Mouse (Mus musculus): ENCODE data around the gene Spag9. TPM values are rescaled to one million over a fixed set of nuclear protein-coding genes. Genes with fewer than 3 reads are reported as not detected.

The Spag9 gene
- total RNA-seq, 2 experiments from 2014 or later = 289 to 291 TPM

DNA sequence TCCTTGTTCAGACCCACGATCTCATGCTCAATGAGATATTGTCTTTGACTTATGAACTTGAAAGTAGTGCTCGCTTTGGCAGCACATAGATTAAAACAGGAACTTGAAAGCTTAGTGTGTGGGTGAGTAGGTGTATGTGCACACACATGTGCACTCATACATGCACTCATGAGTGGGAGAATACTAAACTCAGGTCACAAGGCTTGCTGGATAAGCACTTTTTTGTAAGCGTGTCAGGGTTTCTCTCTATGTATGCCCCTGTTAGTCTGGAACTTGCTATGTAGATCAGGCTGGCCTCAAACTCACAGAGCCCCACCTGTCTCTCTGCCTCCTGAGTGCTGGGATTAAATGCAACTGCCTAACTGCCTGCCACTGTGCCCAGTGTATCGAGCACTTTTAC lies 8.9 kb upstream of the Spag9 start:
- Histone ChIP-seq H3K4me3 (no peak overlapping the region), H3K27ac (peak overlapping the region; percentile 58; the same call in 1 of the 2 replicates)
- intact Hi-C loops (cut with DNase I) = no loop called here
- TF ChIP-seq CTCF (IDR thresholded peaks at IDR 0.05) = no peak
- DNase-seq (ENCODE audit: extremely low spot score in 1 of 2, low spot score in 2 of 2) = no peak

DNA sequence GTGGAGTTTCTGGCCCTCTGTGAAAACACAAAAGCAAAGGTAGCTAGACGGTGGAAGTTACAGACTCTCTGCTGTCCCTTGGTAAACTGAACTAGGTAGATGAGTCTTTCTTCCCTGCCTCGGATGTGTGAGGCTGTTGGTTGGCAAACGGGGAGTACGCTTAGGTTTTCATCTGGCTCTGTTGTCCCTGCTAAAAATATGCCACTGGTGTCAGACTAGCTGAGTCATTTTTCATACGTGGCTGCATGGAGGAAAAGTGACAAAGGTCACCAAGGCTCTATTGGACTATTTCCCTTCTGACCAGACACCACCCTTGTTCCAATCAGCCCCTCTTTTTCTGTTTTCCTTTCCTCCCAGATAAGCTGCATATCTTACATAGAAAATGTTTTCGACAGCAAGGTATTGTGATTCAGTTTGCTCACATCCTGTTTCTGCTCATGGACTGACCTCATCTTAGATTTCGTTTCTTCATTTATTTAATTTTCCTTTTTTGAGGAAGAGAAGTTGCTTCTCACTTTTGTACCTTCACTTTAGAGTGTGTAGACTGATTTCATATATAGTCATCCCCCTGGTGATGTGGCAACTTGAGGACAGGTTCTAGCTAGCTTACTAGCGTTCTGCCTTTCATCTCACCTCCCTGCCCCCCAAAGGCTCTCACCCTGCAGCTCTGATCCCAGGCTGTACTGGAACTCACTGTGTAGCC lies 8.1 kb upstream of the Spag9 start:
- H3K4me3 ChIP-seq = no peak overlapping the region
- TF ChIP-seq CTCF (IDR thresholded peaks at IDR 0.05) = no peak
- intact Hi-C loops (cut with DNase I) = no loop called here
- no peak for DNase-seq (ENCODE audit: extremely low spot score in 1 of 2, low spot score in 2 of 2)
- peak overlapping the region; percentile 58; the same call in 1 of the 2 replicates for H3K27ac ChIP-seq

DNA sequence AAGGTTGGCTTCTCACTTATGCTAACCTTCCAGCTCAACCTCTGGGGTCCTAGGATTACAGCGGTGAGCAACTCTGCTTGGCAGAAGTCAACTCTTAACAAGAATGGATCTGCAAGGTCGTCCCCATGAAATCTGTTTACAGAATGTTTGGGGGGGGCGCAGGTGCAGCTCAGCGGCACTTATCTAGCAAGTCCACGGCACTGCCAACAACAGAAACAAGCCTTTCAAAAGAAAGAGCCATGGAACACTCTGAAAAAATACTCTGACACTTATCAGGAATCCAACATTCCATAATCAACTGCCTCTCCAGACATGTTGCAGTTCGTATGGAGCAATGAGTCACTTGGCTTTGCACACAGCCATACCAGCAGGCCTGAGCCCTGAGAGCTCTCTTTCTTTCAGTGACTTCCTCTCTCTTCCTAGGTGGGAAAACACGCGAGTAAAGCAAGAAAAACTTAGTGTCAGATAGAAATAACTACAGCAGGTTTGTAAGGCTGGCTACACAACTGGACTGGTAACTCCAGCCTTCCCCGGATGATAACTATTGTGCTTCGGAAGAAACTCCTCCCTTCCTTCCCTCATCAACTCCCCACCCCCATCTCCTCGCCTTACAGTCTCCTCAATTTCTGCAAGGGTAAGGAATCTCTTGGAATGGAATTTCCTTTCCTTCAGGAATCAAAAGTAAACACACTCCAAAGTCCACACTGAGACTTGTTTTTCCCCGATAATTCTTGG lies 7.4 kb upstream of the Spag9 start:
- no peak for DNase-seq (ENCODE audit: extremely low spot score in 1 of 2, low spot score in 2 of 2)
- intact Hi-C loops (cut with DNase I) = no loop called here
- peak overlapping the region; percentile 58; the same call in 1 of the 2 replicates for H3K27ac ChIP-seq

DNA sequence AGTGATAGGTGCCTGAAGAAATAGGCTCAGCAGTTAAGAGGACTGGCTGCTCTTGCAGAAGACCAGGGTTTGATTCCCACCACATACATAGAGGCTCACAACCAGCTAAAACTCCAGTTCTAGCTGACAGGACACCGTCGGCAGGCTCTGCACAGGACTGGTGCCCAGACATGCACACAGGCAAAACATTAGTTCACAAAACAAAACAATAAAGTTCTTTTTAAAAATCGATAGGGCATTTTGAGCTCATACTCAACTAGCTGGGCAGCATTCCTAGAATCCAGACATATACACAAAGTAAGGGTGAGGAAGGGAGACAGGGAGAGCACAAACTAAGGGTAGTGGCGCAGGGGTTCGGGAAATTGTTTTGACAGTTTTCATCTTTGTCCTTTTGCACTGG lies 1.4 kb upstream of the Spag9 start:
- no peak for TF ChIP-seq CTCF (IDR thresholded peaks at IDR 0.05)
- H3K4me3 ChIP-seq = peak overlapping the region; percentile 58
- intact Hi-C loops (cut with DNase I) = no loop called here
- DNase-seq (ENCODE audit: extremely low spot score in 1 of 2, low spot score in 2 of 2) = no peak
- H3K27ac ChIP-seq = peak overlapping the region; percentile 98

More for the DNA sequence above, 7.4 kb upstream of the Spag9 start:
- H3K4me3 ChIP-seq = no peak overlapping the region
- no peak for TF ChIP-seq CTCF (IDR thresholded peaks at IDR 0.05)

DNA sequence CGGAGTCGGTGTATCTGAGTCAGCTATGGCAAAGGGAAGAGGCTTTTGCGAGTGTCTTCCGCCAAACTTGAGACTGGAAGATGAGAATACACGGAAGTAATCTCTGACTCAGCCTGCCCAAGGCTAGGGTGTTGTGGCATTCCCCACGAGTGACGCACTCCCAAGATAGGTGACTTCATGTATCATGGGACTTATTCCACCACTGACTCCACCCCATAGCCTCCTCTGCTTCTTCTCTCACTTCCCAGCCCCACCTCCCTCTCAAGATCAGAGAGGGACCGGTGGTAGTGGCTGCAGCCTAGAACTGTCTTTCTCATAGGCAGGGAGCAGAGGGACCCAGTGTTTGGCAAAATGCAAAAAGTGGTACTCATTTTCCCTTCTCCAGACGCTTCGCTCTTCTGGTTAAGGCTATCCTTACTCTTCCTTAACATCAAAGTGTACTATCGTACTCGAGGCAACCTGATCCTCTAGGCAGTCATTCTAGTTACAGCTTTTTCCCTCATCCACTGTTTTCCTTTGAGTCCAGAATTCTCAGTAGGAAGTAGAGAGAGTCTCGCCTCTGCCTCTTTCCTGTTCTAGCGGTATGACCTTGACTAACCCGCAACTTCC lies 676 bp upstream of the Spag9 start:
- intact Hi-C loops (cut with DNase I) = loop anchor here (1.0 to 5.0 kb wide), 2 partner anchors 27 to 38 kb away; partner anchors contain the start of genes Gm20390, Nme1 and Nme2

DNA sequence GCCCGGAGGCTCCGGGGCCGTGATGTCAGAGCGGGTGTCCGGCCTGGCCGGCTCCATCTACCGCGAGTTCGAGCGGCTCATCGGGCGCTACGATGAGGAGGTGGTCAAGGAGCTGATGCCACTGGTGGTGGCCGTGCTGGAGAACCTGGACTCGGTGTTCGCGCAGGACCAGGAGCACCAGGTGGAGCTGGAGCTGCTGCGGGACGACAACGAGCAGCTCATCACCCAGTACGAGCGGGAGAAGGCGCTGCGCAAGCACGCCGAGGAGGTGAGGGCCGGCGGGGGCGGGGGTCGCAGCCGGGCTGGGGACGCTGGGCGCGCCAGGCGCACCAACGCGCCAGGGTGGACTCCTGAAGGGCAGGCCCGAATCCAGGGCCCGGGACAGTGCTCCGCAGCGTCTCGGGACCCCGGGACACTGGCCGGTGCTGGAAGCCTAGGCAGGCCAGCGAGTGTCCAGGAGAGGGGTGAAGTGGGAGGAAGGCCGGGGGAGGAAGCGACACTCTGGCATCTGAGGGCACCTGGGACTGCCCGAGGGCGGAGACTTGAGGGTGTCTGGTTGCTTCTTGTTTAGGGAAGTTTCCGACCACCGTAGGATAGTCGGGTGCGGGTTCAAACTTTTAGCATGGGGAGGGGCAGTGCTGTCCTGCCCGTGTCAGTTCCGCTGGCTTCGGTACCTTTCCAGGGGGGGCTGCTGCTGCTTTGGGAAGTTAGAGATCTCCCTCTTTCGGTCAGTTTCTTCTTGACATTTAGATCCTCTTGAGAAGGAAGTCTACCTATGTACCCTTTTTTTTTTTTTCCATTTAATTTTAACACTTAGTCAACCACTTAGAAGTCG lies 632 bp downstream of the Spag9 start:
- H3K27ac ChIP-seq = peak overlapping the region; percentile 81
- no peak; the same call in none of the 2 replicates for TF ChIP-seq CTCF (IDR thresholded peaks at IDR 0.05)
- H3K4me3 ChIP-seq = peak overlapping the region; percentile 86
- intact Hi-C loops (cut with DNase I) = loop anchor here (2.0 to 5.0 kb wide), 2 partner anchors 39 to 48 kb away; partner anchors contain the start of gene Nme2
- peak; percentile 46 to 52 for DNase-seq (ENCODE audit: extremely low spot score in 1 of 2, low spot score in 2 of 2)

More for the DNA sequence above, 676 bp upstream of the Spag9 start:
- DNase-seq (ENCODE audit: extremely low spot score in 1 of 2, low spot score in 2 of 2) = peak; percentile 75 to 78
- Histone ChIP-seq H3K27ac (peak overlapping the region; percentile 98), H3K4me3 (peak overlapping the region; percentile 58)
- TF ChIP-seq CTCF (IDR thresholded peaks at IDR 0.05) = no peak

DNA sequence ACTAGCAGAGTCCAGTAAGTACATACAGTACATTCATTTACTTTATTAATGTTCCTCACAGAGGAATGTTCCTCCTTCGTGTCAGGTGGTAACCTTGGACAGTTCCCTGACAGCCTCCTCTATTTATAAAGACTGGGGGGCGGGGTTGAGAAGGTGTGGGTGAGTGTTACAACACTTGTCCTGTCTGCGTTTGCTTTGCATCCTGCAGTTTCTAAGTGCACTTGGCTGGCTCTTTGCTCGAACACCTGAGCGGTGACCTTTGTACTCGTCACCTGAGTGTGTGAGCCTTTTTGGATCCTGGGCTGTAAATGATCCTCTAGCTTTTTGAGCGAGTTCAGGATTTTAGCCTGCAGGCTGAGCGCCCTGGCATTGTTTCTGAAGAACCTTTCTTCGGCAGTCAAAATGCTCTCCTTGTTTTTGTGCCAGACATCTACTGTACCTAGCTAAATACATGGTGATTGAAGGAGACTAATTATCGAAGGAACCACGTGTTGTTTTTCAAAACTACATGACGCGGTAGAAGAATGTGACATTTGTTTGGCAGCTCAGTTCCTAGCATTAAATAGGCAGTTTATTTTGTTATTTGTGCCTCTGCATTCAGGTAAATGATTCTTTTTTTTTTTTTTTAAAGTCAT lies 1.4 kb downstream of the Spag9 start:
- no peak for TF ChIP-seq CTCF (IDR thresholded peaks at IDR 0.05)
- Histone ChIP-seq H3K27ac (no peak overlapping the region; the same call in 1 of the 2 replicates), H3K4me3 (peak overlapping the region; percentile 86)
- intact Hi-C loops (cut with DNase I) = loop anchor here (2.0 to 5.0 kb wide), 2 partner anchors 40 to 48 kb away; partner anchors contain the start of gene Nme2
- DNase-seq (ENCODE audit: extremely low spot score in 1 of 2, low spot score in 2 of 2) = peak in 1 of 2 experiments; percentile 11

DNA sequence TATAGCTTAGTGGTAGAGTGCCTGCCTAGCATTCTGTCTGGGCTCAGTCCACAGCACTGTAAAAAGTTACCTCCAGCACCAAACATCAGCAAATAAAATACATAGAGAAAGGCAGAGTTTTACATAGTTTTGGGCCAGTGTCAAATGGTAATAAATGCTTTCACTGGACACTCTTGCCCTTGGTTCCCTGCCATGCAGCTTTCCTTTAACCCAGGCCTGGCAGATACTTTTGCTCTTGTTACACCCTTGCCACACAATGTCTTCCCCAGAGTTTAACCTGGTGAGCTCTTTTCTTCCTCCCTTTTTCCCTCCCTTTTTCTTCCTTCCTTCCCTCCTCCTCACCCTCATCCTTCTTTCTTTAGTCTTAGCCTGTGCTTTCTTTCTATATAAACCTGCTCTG lies 3.4 kb downstream of the Spag9 start:
- no peak for TF ChIP-seq CTCF (IDR thresholded peaks at IDR 0.05)
- DNase-seq (ENCODE audit: extremely low spot score in 1 of 2, low spot score in 2 of 2) = no peak
- intact Hi-C loops (cut with DNase I) = loop anchor here (5.0 kb wide), 1 partner anchor 42 kb away; the partner anchor contains the start of gene Nme2

DNA sequence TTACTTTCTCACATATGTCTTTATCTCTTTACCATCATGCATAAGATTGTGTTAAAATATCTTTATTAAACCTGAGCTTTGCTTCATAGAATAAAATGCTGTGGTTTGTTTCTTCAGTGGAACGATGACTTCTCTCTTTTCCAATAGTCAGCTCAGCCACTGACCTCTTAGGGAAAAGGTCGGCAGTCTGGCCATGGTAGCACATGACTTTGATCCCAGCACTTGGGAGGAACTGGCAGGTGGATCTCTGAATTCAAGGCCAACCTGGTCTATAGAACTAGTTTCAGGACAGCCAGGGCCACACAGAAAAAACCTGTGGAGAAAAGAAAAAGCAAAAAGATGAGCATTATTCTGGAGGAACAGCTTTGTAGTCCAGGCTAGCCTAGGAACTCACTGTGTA lies 7.5 kb downstream of the Spag9 start:
- no peak overlapping the region for H3K27ac ChIP-seq
- intact Hi-C loops (cut with DNase I) = no loop called here
- no peak overlapping the region for H3K4me3 ChIP-seq
- no peak for TF ChIP-seq CTCF (IDR thresholded peaks at IDR 0.05)
- no peak for DNase-seq (ENCODE audit: extremely low spot score in 1 of 2, low spot score in 2 of 2)

More for the DNA sequence above, 3.4 kb downstream of the Spag9 start:
- H3K27ac ChIP-seq = no peak overlapping the region
- H3K4me3 ChIP-seq = no peak overlapping the region

DNA sequence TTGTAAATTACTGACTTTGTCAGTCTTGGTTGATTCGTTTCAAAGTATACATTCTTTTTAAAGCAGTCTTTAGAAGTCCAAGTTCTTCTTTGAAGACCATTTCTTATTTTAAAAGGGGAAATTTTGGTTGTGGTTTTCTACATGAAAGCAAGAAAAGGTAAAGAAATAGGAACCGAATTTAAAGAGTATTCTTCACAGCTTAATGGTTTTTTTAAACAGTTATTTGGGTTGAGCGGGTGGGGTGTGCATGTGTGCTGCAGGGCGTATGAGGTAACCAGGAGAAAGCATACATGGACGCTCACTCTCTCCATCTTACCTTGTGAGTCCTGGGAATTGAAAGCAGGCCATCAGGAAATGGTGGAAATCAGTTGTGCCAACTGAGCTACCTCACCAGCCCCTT lies 23.2 kb downstream of the Spag9 start:
- intact Hi-C loops (cut with DNase I) = no loop called here
- Histone ChIP-seq H3K4me3 (no peak overlapping the region), H3K27ac (no peak overlapping the region)
- TF ChIP-seq CTCF (IDR thresholded peaks at IDR 0.05) = no peak
- DNase-seq (ENCODE audit: extremely low spot score in 1 of 2, low spot score in 2 of 2) = no peak

DNA sequence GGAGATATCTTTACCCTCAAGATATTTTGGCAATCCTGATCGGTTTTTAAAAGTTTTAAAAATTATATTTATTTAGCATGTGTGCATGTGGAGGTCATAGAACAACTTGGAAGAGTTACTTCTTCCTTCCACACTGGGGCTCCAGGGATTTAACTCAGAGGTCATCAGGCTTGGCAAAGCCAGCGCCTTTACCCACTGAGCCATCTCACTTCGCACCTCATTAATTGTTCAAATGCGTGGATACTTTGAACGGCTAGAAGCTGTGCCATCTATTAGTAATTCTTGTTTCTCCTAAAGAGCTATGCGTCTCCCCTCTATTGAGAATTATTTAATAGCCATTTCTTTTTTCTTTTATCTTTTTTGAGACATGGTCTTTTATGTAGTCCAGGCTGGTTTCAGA lies 24.5 kb downstream of the Spag9 start:
- Histone ChIP-seq H3K27ac (no peak overlapping the region), H3K4me3 (no peak overlapping the region)
- TF ChIP-seq CTCF (IDR thresholded peaks at IDR 0.05) = no peak
- intact Hi-C loops (cut with DNase I) = no loop called here
- DNase-seq (ENCODE audit: extremely low spot score in 1 of 2, low spot score in 2 of 2) = no peak
